Mouse (Mus musculus) kidney, postnatal 0 days (tissue): ENCODE measurements around the gene Olfr918. TPM values are rescaled to one million over a fixed set of nuclear protein-coding genes. Genes with fewer than 3 reads are reported as not detected.

ENCODE experiments used
- ATAC-seq: fragments of 200-750 bp; cut with Nextera tagmentation; replicated peaks from 2 replicates; pipeline ENCODE4 v1.8.0; 2017; ENCODE audit warnings: low read depth, moderate number of reproducible peaks, moderate TSS enrichment, moderate library complexity; ENCODE audit not compliant: low FRiP score
- DNase-seq: peaks from one replicate; pipeline ENCODE4 v3.0.0-alpha.2; 2016; ENCODE audit warnings: low spot score
- H3K27ac ChIP-seq: fragments of 300-500 bp; sonication (generic); 2 replicates; pipeline ENCODE4 v1.5.1; 2014; ENCODE audit warnings: mild to moderate bottlenecking
- H3K27me3 ChIP-seq: fragments of 300-500 bp; sonication (generic); 2 replicates; pipeline ENCODE4 v1.6.1; 2014; ENCODE audit warnings: low read length, mixed read lengths; ENCODE audit not compliant: insufficient read depth
- H3K36me3 ChIP-seq: fragments of 300-500 bp; sonication (generic); 2 replicates; pipeline ENCODE4 v1.6.1; 2014; ENCODE audit warnings: low read length, mixed read lengths; ENCODE audit not compliant: insufficient read depth
- H3K4me1 ChIP-seq: fragments of 300-500 bp; sonication (generic); replicated peaks from 2 replicates; pipeline ENCODE4 v1.6.1; 2014; ENCODE audit warnings: antibody characterized with exemption, low read length, mixed read lengths; ENCODE audit not compliant: insufficient read depth
- H3K4me2 ChIP-seq: fragments of 300-500 bp; sonication (generic); 2 replicates; pipeline ENCODE4 v1.6.1; 2014; ENCODE audit warnings: mild to moderate bottlenecking, low read length, moderate library complexity, mixed read lengths
- H3K4me3 ChIP-seq: fragments of 300-500 bp; sonication (generic); replicated peaks from 2 replicates; pipeline ENCODE4 v1.5.1; 2014; ENCODE audit warnings: low read depth, low read length
- H3K9ac ChIP-seq: fragments of 300-500 bp; sonication (generic); 2 replicates; pipeline ENCODE4 v1.6.1; 2014; ENCODE audit warnings: low read depth, low read length
- H3K9me3 ChIP-seq: fragments of 300-500 bp; sonication (generic); replicated peaks from 2 replicates; pipeline ENCODE4 v1.6.1; 2016; ENCODE audit warnings: low read length, inconsistent platforms, mixed read lengths
- CTCF ChIP-seq: IDR thresholded peaks from 2 replicates; pipeline ENCODE4 v1.5.1; 2016; ENCODE audit warnings: antibody characterized with exemption, low read depth, mild to moderate bottlenecking, moderate library complexity
- whole genome bisulfite sequencing: fragments of 180-500 bp; shearing (Covaris S2); extraction: QIAGEN DNeasy Blood & Tissue Kit; methylation state at CpG from one replicate; pipeline ENCODE4 v1.1.7; 2014; 5-methylcytosine and 5-hydroxymethylcytosine counted together
- polyA plus RNA-seq: library from polyadenylated mRNA; unstranded; fragments of >200 nt; fragmentation: Nextera tagmentation; extraction: Ambion mirVana; gene quantifications from 2 replicates; pipeline ENCODE4 v1.2.1, GENCODE M21; 2015

Gene Olfr918
- polyA plus RNA-seq, 1 experiment from 2014 or later = not detected

DNA sequence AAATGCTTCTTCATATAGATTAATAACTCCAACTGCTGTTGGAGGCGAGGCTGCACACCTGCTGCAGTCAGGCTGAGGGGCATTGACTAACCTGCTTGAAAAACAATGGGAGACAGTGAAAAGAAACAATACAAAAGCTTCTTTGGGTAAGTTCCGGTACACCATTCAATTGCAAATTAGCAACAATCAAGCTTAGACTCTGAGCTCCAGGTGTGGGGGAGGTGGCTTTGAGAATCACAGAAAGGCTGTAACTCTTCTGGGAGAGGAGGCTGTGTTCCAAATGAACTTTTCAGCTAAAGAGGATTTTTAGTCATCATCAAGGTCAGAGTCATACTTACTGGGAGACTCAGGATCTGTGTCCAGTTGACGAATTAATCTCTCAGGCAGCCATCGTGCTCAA lies 42.0 kb downstream of the Olfr918 start:
- no peaks in the 10 kb centered on the region for H3K36me3 ChIP-seq
- no peak overlapping the region for H3K27ac ChIP-seq
- no peak overlapping the region for H3K9ac ChIP-seq
- WGBS = 81% methylated on average over 4 of the region's 4 CpGs
- H3K9me3 ChIP-seq = no peaks in the 10 kb centered on the region
- H3K4me2 ChIP-seq = no peak overlapping the region
- no peaks in the 10 kb centered on the region for H3K4me1 ChIP-seq
- H3K27me3 ChIP-seq = no peaks in the 10 kb centered on the region
- no peak for TF ChIP-seq CTCF
- no peak overlapping the region for H3K4me3 ChIP-seq
- ATAC-seq (no peak), DNase-seq (no peak)

Other genes starting within 250 kb of the Olfr918 start
- gene Olfr901, start 245.1 kb downstream of the Olfr918 start, polyA plus RNA-seq = not detected in 2 replicates
- gene Olfr902, start 226.9 kb downstream of the Olfr918 start, polyA plus RNA-seq = not detected in 2 replicates
- gene Olfr904, start 211.5 kb downstream of the Olfr918 start, polyA plus RNA-seq = not detected in 2 replicates
- not detected in 2 replicates for gene Olfr905, start 203.5 kb downstream of the Olfr918 start, polyA plus RNA-seq
- gene Olfr906, start 187.5 kb downstream of the Olfr918 start, polyA plus RNA-seq = not detected in 2 replicates
- gene Olfr907, start 178.8 kb downstream of the Olfr918 start, polyA plus RNA-seq = not detected in 2 replicates
- gene Olfr911-ps1, start 153.0 kb downstream of the Olfr918 start, polyA plus RNA-seq = not detected in 2 replicates
- not detected in 2 replicates for gene Olfr910, start 136.8 kb downstream of the Olfr918 start, polyA plus RNA-seq
- gene Olfr912, start 94.4 kb downstream of the Olfr918 start, polyA plus RNA-seq = not detected in 2 replicates
- not detected in 2 replicates for gene Olfr913, start 81.8 kb downstream of the Olfr918 start, polyA plus RNA-seq
- gene Olfr914, start 69.5 kb downstream of the Olfr918 start, polyA plus RNA-seq = not detected in 2 replicates
- gene Olfr916, start 14.7 kb downstream of the Olfr918 start, polyA plus RNA-seq = not detected in 2 replicates
- gene Olfr917, start 8.8 kb downstream of the Olfr918 start, polyA plus RNA-seq = not detected in 2 replicates
- gene Olfr919, start 29.1 kb upstream of the Olfr918 start, polyA plus RNA-seq = not detected in 2 replicates
- gene Vwa5a, start 43.7 kb upstream of the Olfr918 start, polyA plus RNA-seq = 23.0 and 24.7 TPM in 2 replicates
- 0.05 and 0.08 TPM in 2 replicates for gene Olfr920, start 77.7 kb upstream of the Olfr918 start, polyA plus RNA-seq
- not detected in 2 replicates for gene Olfr921, start 98.5 kb upstream of the Olfr918 start, polyA plus RNA-seq
- not detected in 2 replicates for gene Olfr922, start 140.0 kb upstream of the Olfr918 start, polyA plus RNA-seq
- gene Olfr923, start 151.9 kb upstream of the Olfr918 start, polyA plus RNA-seq = not detected in 2 replicates
- not detected in 2 replicates for gene Olfr924, start 169.8 kb upstream of the Olfr918 start, polyA plus RNA-seq
- gene Olfr26, start 180.5 kb upstream of the Olfr918 start, polyA plus RNA-seq = not detected in 2 replicates
- not detected in 2 replicates for gene Olfr926, start 202.5 kb upstream of the Olfr918 start, polyA plus RNA-seq